Mouse (Mus musculus): ENCODE data around the gene Gsta4.
A peak's percentile ranks its signal among the peaks of the same experiment; 100 is the strongest.
"Not testable (repeated sequence)": the region's sequence is repeated elsewhere in the genome, so short reads cannot be mapped to it uniquely, and the experiment has no call there.

The Gsta4 gene

DNA sequence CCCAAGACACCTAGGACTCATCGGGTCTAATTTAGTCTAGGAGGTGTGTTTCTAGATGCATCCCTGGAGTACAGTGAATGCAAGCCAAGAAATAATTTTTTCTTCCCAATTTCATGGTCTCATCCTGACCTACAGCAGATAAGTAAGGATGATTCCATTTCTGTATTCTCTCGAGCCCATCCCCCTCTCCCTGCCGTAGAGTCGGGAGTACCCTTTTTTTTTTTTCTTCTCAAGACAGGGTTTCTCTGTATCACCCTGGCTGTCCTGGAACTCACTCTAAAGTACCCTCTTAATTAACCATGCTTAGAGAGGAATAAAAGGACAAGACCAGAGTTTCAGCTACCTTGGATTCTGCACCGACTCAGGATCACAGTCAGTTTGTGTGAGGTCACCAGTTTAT is 4.4 kb upstream of the Gsta4 start:
- no peak for DNase-seq (ENCODE audit: low spot score in 2 of 2)

DNA sequence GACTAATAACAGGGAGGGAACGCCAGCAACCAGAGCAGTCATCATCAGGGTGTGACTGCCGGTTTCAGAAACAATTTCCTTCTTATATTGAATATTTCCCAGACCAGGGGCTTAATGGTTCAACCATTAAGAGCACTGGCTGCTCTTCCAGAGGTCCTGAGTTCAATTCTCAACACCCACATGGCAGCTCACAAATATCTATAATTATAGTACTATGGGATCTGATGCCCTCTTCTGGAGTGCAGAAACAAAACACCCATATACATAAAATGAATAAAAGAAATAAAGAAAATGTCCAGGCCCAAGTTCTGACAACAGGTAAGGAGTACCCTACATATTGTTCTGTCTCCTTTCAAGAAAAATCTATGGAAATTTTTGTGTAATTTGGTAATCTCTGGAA is 3.5 kb upstream of the Gsta4 start:
- no peak for DNase-seq (ENCODE audit: low spot score in 2 of 2)

DNA sequence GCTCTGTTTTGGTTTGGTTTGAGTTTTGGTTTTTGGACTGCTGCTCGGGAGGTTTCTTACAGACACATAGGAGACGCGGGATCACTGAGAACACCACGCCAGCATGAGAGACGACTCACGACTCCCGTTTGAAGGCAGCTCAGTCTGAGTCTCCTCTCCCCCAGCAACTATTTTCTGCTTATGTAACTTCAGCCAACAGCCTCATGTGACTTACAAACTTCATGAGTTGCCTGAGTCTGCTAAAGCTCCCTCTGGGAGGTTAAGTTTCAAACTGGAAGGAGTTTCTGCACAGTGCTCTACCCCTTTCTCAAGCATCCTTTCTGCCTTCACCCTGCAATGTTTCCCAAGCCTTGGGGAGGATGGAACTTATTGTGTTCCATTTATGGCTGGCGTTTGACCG is 3.1 kb downstream of the Gsta4 start:
- no peak for DNase-seq (ENCODE audit: low spot score in 2 of 2)

DNA sequence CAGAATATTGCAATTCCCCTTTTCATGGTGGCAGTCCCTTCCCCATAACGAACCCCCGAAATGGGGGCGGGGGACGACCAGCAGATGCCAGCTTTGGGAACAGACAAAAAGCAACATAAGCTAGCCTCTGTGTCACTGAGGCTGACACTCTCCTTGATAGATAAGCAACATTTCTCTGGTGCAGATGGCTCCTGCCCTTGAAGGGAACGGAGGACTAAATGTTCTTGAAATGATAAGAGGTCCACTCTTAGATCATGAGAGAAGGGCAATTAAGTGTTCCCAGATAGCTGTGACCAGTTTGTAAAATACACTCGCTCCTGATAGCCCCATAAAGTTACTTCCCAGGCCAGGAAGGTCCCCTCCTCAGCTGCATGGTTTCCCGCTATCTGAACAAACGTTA is 6.3 kb downstream of the Gsta4 start:
- no peak for DNase-seq (ENCODE audit: low spot score in 2 of 2)

DNA sequence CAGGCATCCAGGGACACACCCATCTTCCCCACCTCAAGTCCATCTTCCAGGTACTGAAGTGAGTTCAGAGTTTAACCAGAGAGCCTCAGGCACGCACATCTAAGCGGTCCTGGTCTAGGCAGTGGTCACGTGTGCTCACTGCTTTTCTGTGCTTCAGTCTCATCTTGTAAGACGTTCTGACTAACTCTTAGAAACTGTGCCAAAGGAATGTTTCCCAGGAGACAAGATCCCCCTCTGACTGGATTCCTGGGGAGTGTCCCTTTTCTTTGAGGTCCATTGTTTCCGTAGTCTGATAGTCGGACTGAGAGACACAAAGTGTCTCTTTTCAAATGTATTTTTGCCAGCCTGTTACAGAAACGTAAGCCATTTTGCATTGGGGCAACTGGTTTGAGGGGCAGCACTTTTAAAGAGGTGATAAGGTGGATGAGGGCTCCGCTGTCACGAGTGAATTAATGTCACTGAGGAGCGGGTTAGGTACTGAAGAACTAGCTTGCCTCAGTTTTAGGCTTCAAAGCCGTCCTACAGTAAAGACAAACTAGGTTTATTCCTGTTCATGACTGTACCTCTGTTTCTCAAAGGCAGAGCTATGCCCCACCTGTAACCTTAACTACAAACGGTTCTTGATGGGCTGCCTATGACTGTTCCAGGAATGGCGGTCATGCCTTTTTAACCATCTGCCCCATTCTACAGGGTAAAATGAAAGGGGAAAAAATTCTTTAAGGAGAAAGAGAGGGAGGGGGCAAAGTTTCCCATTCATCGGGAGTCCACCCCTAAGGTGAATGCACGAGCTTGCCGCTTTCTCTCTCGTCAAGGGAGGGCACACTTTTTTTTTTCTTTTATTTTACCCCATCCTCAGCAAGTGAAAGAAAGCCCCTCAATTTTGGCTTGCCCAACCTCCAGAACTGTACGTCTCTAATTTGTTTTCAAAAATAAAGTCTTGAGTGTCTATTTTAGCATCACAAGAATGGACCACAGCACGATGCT is 8.4 kb downstream of the Gsta4 start:
- no peak for DNase-seq (ENCODE audit: low spot score in 2 of 2)

DNA sequence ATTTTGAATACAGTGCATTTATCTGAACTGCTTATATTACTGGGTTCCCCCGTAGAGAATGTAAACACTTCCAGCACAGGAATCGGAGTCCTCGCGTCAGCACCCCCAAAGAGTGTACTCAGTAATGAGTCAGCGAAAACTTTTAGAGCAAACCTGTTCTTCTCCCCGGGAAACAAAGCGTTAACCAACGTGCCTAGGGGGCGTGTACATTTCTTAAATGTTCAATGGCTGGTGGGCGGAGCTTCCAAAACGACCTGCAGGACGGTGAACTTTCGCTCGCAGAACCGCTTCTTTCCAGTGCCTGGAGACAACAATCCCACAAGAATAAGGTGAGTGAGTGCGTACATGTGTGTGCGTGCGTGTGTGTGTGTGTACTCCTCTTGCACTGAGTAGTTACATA is 9.2 kb downstream of the Gsta4 start:
- DNase-seq (ENCODE audit: low spot score in 2 of 2): no peak

DNA sequence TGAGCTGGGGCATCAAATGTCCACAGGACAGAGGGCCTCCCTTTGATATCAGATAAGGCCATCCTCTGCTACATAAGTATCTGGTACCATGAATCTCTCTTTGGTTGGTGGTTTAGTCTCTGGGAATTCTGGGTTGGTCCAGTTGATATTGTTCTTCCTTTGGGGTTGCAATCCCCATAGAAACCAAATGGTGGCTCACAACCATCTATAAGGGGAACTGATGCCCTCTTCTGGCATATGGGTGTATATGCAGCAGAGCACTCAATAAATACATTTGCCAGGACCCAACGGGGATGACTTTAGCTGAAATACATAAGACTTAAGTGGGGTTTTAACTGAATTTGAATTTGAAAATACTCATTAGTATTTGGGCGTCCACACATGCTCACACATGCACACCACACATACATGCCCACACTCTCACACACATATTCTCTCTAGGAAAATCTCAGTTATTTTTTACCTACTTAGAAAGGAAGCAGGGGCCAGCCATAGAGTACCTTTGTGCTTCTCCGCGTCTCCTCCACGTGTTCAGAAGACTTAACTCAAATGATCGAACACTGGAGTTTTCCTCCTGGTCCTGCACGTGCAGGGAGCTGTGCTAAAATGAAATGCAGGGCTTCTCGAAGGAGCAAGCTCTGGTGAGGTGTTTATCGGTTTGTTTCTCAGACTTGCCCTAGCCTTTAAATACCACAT is 11.5 kb downstream of the Gsta4 start:
- DNase-seq (ENCODE audit: low spot score in 2 of 2): peak in 1 of 2 experiments; percentile 23

DNA sequence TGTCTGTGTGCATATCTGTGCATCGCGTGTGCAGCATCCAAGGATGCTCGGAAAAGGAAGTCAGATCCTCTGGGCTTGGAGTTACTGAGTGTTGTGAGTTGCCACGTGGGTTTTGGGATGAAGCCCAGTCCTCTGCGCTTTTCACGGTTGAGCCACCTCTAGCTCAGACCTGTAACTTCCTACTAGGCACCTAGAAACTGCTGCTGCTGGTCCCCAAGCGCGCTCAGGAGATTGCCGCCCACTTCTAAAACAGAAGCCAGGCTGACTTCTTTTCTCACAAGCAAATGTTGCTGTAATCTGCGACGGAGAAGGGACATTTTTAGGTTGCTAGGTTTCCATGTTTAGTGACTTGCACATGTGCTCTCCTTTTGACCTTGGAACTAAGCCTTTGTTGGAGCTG is 12.5 kb downstream of the Gsta4 start:
- DNase-seq (ENCODE audit: low spot score in 2 of 2): no peak

DNA sequence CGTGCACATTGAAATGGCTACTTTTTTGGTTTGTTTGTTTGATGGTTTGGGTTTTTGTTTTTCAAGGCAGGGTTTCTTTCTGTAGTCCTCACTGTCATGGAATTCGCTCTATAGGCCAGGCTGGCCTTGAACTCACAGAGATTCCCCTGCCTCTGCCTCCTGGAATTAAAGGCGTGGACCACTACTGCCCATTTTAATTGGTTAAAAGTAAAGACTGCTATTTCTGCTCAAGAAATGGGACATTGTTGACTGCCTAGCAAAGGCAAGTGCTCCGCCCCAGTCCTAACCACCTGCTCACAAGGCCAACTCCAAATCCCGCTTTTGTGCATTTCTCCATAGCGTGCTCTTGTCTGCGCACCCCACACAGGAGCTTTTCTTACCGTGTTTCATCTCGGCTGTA is 15.2 kb downstream of the Gsta4 start:
- no peak for DNase-seq (ENCODE audit: low spot score in 2 of 2)

DNA sequence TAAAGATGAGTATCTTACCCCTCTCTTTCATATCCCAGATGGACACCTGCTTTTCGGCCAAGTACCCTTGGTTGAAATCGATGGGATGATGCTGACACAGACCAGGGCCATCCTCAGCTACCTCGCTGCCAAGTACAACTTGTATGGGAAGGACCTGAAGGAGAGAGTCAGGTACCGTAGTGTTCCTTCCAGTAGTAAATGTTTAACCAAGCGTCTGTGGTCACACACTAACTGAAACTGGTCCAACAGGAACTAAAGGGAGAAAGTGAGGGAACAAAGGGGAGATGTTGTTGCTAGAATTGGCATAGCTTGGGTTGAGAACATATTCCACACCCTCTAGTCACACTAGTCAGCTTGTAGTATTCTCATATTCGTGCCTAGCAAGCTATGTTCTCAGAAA is 21.6 kb downstream of the Gsta4 start:
- DNase-seq (ENCODE audit: low spot score in 2 of 2): no peak

DNA sequence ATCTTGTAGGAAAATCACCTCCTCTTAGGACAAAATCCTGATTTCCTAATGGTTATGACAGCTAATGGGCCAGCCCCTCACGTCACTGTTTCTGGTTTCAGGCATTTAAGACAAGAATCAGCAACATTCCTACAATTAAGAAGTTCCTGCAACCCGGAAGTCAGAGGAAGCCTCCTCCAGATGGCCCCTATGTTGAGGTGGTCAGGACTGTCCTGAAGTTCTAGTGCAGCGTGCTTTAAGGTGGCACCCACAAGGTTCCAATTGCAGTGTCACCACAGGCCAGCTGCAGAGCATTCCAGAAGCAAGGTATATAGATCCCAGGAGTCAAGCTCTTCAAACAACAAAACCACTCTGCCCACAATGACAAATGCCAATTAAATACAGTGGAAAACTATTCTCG is 26.4 kb downstream of the Gsta4 start:
- no peak for DNase-seq (ENCODE audit: low spot score in 2 of 2)

DNA sequence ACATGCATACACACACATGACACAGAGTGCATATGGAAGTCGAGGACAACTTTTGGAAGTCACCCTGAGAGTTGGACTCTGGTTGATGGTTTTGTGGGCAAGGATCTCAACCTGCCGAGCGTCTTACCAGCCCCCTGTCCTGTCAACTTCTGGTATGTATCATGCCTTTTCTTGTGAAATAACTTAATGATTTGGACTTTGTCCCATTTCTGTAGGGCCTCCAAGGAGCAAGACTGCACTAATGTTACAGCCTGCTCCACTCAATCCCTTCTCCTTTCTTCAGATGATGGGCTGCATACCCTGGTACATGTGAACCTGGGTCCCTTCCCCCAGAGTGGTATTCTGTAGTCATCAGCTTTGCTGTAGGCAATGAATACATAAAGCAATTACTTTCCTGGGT is 27.5 kb downstream of the Gsta4 start:
- no peak for DNase-seq (ENCODE audit: low spot score in 2 of 2)

DNA sequence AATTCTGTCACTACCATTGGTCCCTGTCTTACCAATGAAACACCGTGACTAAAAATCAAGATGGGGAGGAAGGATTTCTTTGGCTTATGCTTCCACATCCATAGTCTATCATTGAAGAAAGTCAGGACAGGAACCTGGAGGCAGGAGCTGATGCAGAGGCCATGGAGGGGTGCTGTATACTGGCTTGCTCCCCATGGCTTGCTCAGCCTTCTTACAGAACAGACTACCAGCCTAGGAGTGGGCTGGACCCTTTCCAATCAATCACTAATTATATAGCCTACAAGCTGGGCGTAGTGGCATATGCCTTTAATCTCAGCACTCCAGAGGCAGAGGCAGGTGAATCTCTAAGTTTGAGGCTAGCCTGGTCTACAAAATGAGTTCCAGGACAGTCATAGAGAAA is 28.2 kb downstream of the Gsta4 start:
- DNase-seq (ENCODE audit: low spot score in 2 of 2): no peak

DNA sequence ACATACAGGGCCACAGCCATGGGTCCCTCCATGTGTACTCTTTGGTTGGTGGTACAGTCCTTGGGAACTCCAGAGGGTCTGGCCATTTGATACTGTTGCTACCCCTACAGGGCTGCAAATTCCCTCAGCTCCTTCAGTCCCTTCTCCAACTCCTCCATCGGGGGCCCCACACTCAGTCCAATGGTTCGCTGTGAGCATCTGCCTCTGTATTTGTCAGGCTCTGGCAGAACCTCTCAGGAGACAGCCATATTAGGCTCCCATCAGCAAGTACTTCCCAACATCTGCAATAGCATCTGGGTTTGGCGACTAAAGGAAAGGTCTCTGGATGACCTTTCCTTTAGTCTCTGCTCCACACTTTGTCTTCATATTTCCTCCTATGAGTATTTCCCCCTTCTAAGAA is 28.9 kb downstream of the Gsta4 start:
- no peak for DNase-seq (ENCODE audit: low spot score in 2 of 2)

DNA sequence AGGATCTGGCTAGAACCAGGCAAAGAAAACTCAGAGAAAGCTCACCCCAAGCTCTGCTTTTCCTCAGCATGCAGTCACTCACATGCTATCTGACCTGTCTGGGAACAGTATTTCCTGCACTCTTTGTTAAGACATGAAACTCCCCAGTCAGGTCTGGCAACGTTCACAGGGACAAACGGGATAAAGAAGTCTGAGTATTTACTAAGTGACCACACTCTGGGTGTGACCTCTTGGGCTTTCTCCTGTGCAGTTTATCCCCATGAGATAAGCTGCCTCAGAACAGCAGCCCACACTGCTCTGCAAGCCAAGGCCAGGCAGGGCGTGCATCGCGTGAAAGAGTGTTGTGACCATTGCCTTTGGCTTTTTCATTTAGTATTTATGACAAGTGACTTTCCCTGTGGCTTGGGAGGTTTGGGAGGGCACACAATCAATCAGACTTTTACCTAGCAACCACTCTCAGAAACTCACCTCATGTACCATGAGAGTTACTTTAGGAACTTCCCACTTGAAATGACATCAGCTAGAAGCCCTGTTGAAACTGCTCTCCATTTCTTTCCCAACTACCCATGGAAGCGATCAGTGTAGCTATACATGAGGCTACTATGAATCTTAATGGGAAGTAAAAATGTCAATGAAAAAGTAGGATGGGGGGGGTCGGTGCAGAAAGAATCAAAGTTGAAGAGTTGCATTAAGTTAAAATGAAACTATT is 29.9 kb downstream of the Gsta4 start:
- no peak for DNase-seq (ENCODE audit: low spot score in 2 of 2)

DNA sequence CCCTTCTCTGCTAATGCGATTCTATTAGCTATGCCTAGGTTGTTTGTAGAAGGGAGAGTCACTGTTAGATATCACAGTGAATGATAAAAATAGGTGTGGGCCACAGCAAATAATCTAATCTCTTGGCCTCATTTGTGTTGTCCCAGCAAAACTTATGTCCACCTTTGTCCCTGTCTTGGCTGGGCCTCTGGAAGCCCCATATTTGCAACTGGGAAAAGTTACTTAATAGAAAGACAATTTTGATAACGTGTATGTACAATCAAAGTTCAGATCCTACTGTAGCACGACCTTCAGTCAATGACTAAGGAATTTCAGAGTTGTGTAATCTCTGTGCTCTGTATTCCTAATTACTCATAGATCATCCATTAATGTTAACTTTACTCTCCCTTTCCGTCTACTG is 34.5 kb downstream of the Gsta4 start:
- no peak for DNase-seq (ENCODE audit: low spot score in 2 of 2)

DNA sequence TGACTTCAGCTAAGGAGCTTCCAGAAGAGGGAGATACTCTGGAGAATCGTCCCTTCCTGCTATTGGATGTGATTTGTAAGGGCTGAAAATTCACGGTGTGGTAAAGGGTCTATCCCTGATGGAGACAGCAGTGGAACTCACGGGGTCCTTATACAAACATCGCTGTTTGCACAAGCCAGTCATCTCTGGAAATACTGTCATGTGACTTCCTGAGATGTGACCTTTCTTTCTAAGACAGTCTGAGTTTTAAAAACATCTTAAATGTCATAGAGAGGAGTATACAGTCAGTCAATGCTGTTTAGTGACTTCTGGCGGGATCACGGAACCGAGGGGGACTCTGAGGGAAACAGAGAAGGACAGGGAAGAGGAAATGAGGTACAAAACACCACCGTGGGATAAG is 40.0 kb downstream of the Gsta4 start:
- no peak for DNase-seq (ENCODE audit: low spot score in 2 of 2)

DNA sequence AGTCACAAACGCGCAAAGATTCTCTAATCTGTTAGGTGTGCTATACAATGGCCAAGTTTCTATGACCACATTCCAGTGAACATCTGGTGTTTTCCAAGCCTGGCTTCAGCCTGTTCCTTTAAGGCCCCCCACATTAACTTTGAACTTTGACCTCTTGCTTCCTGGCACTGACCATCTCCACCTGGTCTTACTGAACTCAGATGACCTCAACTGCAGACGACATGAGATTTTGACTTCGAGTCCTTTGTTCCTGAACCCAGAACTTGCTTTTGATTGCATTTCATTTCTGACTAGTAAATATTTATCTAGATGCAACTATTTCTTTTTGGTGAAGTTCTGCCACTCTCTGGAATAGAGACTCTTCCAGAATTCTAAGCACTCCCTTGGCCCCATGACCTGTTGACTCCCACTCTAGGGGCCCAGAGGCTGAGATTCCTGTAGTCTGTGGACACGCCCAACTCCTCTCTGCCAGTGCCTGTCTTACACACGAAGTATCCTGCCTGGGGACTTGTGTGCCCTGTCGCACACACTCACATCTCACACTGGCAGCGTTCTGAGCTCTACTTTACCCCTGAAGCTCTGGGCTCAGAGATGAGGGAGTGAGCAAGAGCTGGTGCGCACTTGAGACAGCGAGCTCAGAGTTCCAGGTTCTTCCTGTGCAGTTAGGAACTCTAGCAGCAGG is 40.8 kb downstream of the Gsta4 start:
- no peak for DNase-seq (ENCODE audit: low spot score in 2 of 2)

DNA sequence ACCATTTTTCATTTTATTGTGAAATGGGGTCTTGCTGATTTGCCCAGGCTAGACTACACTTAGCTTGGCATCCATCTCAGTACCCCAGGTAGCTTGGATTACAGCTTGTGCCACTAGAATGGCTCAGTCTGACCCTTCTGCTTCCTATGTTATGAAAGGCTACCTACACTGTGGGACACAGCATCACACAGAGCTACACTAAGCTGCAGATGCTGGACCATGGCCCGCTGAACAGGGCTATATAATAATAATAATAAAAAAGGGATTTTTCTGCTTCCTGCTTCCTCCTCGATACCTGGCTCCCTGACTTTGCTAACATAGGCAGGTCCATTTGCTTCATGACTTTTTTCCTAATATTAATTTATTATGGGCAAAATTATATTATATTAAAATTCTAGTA is 41.8 kb downstream of the Gsta4 start:
- DNase-seq (ENCODE audit: low spot score in 2 of 2): no peak

DNA sequence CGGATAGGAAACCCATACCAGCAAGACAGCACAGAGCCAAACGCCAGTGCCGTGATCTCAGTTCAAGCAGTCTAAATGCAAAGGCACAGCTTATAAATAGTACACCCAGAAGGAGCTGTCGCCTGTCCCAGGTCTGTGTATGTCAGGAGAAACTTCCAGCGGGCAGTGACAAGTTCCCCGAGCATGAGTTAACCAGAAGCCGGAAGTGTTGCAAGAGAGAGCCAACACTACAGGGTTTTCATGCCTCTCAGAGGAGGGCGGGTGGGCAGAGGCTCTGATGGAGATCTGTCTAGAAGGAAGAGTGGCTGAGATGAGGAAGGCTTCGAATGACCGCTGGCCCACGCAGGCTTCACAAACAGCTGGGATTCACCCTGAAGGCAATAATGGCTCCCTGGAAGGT is 42.7 kb downstream of the Gsta4 start:
- DNase-seq (ENCODE audit: low spot score in 2 of 2): no peak

DNA sequence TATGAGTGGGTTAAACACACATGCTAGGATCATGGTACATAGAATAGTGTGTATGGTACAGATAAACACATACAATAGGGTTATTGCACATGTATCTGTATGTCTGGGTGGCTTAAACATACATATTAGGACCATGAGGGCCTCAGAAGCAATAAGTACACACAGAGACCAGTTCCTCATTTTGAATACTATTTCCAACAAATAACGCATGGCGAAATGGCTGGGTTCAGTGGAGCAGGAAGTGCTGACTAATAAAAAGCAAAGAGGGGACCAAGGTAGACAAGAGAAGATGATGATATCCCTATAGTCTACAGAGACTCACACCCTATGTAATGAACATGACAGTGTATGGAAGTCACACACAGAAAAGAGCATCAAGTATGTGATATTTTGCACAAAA is 45.5 kb downstream of the Gsta4 start:
- no peak for DNase-seq (ENCODE audit: low spot score in 2 of 2)

DNA sequence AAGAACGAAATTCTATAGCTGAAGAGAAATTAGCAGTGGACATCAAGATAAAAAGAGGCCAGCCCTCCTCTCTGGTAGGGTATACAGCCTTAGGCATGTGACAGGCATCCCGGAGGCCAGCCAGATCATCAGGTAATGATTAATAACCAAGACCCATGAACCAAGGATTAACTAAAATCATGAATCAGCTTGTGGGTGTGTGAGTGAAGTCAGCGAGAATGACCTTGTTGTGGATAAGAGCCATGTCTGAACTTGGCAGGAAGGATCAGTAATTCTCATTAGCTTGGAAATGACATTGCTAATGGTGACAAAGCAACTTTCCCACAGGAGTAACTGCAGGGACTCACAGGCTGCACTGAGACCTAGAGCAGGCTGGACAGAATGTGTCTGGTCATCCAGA is 47.1 kb downstream of the Gsta4 start:
- not testable (repeated sequence) for DNase-seq (ENCODE audit: low spot score in 2 of 2)

Data from cerebellum, postnatal 4 days (tissue).